Mouse (Mus musculus) ES-Bruce4 (cell line): ENCODE results near the gene Hectd4.

Source experiments
- CTCF ChIP-seq: IDR thresholded peaks from one replicate; pipeline ENCODE4 v1.8.1; 2011; ENCODE audit warnings: low read depth, low read length
- POLR2A ChIP-seq: IDR thresholded peaks from one replicate; pipeline ENCODE4 v1.8.1; 2011; ENCODE audit warnings: low read length; ENCODE audit not compliant: insufficient read depth

GRCm38 (mm10) chr5:121242261-121242660 lies 22.2 kb downstream of the Hectd4 start:
- TF ChIP-seq POLR2A (no peak), CTCF (no peak)
